Mouse (Mus musculus): Measurements from ENCODE around the gene Fut4. TPM values are rescaled to one million over a fixed set of nuclear protein-coding genes. Genes with fewer than 3 reads are reported as not detected.

Gene Fut4
- 0.64 and 0.69 TPM in 2 replicates for polyA plus RNA-seq (2015; fragmentation: Nextera tagmentation; extraction: Ambion mirVana)

DNA sequence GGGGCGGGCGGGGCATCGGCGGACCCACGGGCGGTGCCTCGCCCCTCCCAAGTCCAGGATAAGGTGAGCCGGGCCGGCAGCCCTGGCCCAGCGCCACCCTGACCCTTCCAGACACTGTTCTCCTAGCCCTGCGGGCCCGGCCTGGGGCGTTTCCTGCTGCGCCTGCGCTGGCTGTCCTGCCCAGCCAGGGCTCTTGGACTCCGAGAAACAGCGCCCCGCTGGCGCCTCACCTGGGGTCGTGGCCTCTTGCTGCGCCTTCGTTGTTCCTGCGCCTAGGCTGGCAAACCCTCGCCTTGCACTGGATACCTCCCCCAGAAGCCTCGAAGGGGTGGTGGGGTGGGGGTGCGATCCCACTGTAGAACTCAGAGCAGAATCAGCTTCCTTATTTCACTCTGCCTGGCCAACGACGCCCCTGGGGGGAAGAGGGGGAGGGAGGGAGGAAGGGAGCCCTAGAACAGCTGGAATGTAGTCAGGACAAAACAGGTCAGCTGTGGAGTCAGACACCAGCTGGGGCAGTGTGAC is at the start of gene Fut4:
Fut4 (minus strand) TSS at position 393 of the 522 bp plus-strand sequence.
- H3K4me3 ChIP-seq (replicated peaks) = peak within 1 kb of the TSS; percentile 56

DNA sequence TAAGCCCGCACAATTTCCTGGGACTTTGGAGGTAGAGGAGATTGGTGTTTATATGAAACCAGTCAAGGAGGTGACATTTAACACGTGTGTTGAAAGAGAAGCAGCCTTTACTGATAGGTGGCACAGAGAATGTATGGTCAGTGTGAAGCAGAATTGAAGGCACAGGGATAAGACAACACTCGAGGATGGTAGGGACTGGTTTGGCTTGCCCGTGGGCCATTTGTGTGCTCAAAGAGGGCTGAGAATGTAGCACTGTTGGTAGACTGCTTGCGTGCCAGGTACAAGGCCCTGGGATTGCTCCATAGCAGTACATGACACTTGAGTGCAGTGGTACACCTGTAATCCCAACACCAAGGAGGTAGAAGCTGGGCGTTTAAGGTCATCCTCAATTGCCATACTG is 35.2 kb upstream of the Fut4 start:
- Histone ChIP-seq H3K4me1 (replicated peaks) (peaks cover 28% of the 10 kb centered on the region), H3K9ac (peak overlapping the region; percentile 17; the same call in 1 of the 2 replicates), H3K4me3 (replicated peaks) (no peak overlapping the region), H3K4me2 (no peak overlapping the region), H3K9me3 (replicated peaks) (no peaks in the 10 kb centered on the region), H3K36me3 (peaks cover 63% of the 10 kb centered on the region), H3K27me3 (no peaks in the 10 kb centered on the region), H3K27ac (no peak overlapping the region)
- no peak for DNase-seq
- ATAC-seq (ENCODE audit: low read depth) = no peak
- WGBS (ENCODE audit: insufficient replicate concordance) = 81% methylated on average over 6 of the region's 6 CpGs

More for the DNA sequence above, at the start of gene Fut4:
- peaks cover 26% of the 10 kb centered on the region for H3K27me3 ChIP-seq
- H3K4me1 ChIP-seq (replicated peaks) = peaks cover 9% of the 10 kb centered on the region; the same call in 1 of the 2 replicates
- no peaks in the 10 kb centered on the region for H3K9me3 ChIP-seq (replicated peaks)
- peak within 1 kb of the TSS; percentile 49 for H3K9ac ChIP-seq
- no peak within 1 kb of the TSS for H3K27ac ChIP-seq
- no peaks in the 10 kb centered on the region for H3K36me3 ChIP-seq
- peak within 1 kb of the TSS; percentile 74 for H3K4me2 ChIP-seq
- no peak for DNase-seq
- under 1% methylated on average over 28 of the region's 28 CpGs for WGBS (ENCODE audit: insufficient replicate concordance)
- ATAC-seq (ENCODE audit: low read depth) = peak; percentile 76

DNA sequence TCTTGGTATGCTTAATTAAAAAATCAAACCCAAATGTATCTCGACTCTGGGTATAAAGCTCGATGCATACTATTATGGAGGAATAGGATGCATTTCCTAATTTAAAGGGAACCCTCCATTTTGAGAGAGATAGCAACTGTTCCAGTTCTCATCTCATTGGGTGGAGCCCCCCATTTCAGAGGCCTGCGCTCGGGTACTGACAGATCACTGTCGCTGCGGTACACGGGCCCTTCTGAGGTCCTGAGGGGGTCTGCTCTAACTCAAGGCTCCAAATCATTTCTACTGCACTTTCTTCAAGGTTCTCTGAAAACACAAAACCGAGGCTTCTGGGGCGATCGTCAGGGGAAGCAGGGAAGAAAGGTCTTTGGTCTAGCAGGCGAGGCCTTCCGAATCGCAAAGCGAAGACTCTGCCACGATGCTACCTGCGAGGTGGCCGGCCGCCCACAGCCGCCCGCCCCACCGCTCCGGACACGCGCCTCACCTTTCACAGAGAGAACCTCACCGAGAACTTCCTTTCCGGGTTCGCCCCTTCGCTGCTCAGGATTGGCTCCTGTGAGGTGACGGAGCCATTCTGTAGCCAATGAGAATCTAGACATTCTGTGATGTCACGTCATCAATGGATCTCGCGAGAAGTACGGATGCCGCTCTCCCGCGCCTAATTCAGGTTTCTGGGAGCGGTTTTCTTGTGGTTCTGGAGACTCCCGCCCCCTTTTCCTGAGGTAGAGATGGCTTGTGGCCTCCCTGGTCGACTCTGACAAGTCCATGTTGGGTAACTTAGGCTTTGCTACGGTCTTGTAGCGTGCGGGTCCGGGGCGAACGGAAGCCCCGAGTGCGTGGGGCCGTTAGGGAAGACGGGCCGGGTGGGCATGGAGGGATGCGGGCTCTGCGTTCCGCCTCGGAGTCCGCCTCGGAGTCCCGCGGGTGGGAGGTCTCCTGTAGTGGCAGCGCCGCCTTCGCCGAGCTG is 32.1 kb upstream of the Fut4 start, which contains the start of the genes Mre11a and Ankrd49:
Mre11a (plus strand) TSS at position 616 of the 964 bp plus-strand sequence.
Ankrd49 (minus strand) TSS at position 818 of the 964 bp plus-strand sequence.
- ATAC-seq (ENCODE audit: low read depth) = peak; percentile 98
- H3K36me3 ChIP-seq = peaks cover 63% of the 10 kb centered on the region

DNA sequence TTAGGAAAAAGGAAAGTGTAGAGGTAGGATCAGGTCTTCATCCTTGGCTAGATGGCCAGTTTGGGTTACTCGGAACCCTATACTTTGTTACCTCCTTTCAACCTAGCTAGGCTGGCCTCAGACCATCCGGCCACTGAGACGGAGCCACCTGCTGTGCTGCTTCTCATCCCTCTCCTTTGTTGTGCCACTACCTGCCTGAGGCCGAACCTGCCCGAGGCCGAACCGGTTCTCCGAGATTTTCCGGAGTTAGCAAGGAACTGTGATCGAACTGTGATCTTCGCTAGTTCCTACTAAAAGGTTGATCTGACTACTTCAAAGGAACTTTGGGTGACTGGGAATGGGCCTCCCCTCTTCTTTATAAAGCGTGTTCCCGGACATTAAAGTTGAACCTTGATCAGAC is 26.1 kb upstream of the Fut4 start:
- H3K4me3 ChIP-seq (replicated peaks) = no peak overlapping the region
- 59% methylated on average over 13 of the region's 13 CpGs for WGBS (ENCODE audit: insufficient replicate concordance)
- H3K9me3 ChIP-seq (replicated peaks) = no peaks in the 10 kb centered on the region
- H3K9ac ChIP-seq = no peak overlapping the region
- no peaks in the 10 kb centered on the region for H3K27me3 ChIP-seq
- no peak overlapping the region for H3K4me2 ChIP-seq
- H3K27ac ChIP-seq = no peak overlapping the region
- no peak for DNase-seq
- peaks cover 31% of the 10 kb centered on the region for H3K36me3 ChIP-seq
- H3K4me1 ChIP-seq (replicated peaks) = peaks cover 4% of the 10 kb centered on the region; the same call in 1 of the 2 replicates
- no peak for ATAC-seq (ENCODE audit: low read depth)

More for the DNA sequence above, 32.1 kb upstream of the Fut4 start, which contains the start of the genes Mre11a and Ankrd49:
- Histone ChIP-seq H3K4me3 (replicated peaks) (peak within 1 kb of the TSS; percentile 79), H3K4me1 (replicated peaks) (peaks cover 31% of the 10 kb centered on the region), H3K27ac (peak within 1 kb of the TSS; percentile 86), H3K27me3 (no peaks in the 10 kb centered on the region), H3K9ac (peak within 1 kb of the TSS; percentile 88), H3K4me2 (peak within 1 kb of the TSS; percentile 87), H3K9me3 (replicated peaks) (no peaks in the 10 kb centered on the region)
- under 1% methylated on average over 62 of the region's 62 CpGs for WGBS (ENCODE audit: insufficient replicate concordance)
- peak; percentile 90 for DNase-seq

DNA sequence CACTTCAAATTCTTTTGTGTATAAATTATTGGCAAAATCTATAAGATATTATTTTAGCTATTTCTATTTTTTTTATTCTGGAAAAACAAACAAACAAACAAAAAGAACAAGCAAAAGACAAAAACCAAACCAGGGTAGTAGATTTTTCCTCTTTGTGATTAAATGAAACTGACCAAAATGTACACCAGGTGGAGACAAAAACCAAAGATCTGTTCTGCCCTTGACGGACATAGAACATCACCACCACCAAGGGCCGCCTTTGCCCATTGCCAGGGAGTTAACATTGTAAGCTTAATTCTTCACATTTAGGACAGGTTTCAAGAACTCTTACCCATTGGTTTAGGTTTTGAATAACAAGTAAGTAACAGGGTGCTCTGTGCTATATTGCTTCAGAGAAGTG is 21.6 kb upstream of the Fut4 start:
- no peak overlapping the region for H3K9ac ChIP-seq
- DNase-seq (no peak), ATAC-seq (ENCODE audit: low read depth) (no peak)
- H3K9me3 ChIP-seq (replicated peaks) = no peaks in the 10 kb centered on the region
- peaks cover 26% of the 10 kb centered on the region for H3K27me3 ChIP-seq
- H3K4me2 ChIP-seq = no peak overlapping the region
- 35% methylated on average over 2 of the region's 2 CpGs for WGBS (ENCODE audit: insufficient replicate concordance)
- no peaks in the 10 kb centered on the region for H3K36me3 ChIP-seq
- no peaks in the 10 kb centered on the region for H3K4me1 ChIP-seq (replicated peaks)
- H3K4me3 ChIP-seq (replicated peaks) = no peak overlapping the region
- no peak overlapping the region for H3K27ac ChIP-seq

DNA sequence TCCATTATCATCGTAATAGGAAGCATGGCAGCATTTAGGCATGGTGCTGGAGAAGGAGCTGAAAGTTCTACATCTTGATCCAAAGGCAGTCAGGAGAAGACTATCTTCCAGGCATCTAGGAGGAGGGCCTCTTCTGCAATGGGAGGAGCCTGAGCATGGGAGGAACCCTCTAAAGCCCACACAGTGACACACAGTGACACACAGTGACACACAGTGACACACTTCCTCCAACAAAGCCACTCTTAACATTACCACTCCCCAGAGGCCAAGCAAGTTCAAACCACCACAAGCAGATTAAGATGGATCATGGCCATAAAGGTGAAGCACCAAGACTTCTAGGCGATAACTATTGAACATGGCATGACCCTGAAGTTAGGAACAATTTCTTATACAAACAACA is 19.9 kb upstream of the Fut4 start:
- DNase-seq = no peak
- Histone ChIP-seq H3K27me3 (peaks cover 31% of the 10 kb centered on the region), H3K9ac (no peak overlapping the region), H3K4me3 (replicated peaks) (no peak overlapping the region), H3K27ac (no peak overlapping the region), H3K9me3 (replicated peaks) (no peaks in the 10 kb centered on the region), H3K4me2 (no peak overlapping the region), H3K36me3 (no peaks in the 10 kb centered on the region), H3K4me1 (replicated peaks) (no peaks in the 10 kb centered on the region)
- no peak for ATAC-seq (ENCODE audit: low read depth)
- 67% methylated on average over 2 of the region's 2 CpGs for WGBS (ENCODE audit: insufficient replicate concordance)

GRCm38 (mm10) chr9:14770803-14771471 is 18.7 kb upstream of the Fut4 start, which contains the start of gene 1700012B09Rik:
Gene 1700012B09Rik, minus strand, starts transcription at chr9:14771030.
- Histone ChIP-seq H3K9ac (no peak within 1 kb of the TSS), H3K4me3 (replicated peaks) (no peak within 1 kb of the TSS), H3K9me3 (replicated peaks) (no peaks in the 10 kb centered on the region), H3K27me3 (peaks cover 31% of the 10 kb centered on the region), H3K4me1 (replicated peaks) (no peaks in the 10 kb centered on the region), H3K36me3 (no peaks in the 10 kb centered on the region), H3K27ac (no peak within 1 kb of the TSS), H3K4me2 (no peak within 1 kb of the TSS)
- WGBS (ENCODE audit: insufficient replicate concordance) = 27% methylated on average over 23 of the region's 23 CpGs
- DNase-seq = no peak
- ATAC-seq (ENCODE audit: low read depth) = no peak

GRCm38 (mm10) chr9:14769811-14770210 is 17.6 kb upstream of the Fut4 start:
- H3K4me1 ChIP-seq (replicated peaks) = no peaks in the 10 kb centered on the region
- peaks cover 31% of the 10 kb centered on the region for H3K27me3 ChIP-seq
- H3K4me2 ChIP-seq = no peak overlapping the region
- WGBS (ENCODE audit: insufficient replicate concordance) = 60% methylated on average over 6 of the region's 6 CpGs
- H3K36me3 ChIP-seq = no peaks in the 10 kb centered on the region
- no peak overlapping the region for H3K9ac ChIP-seq
- H3K4me3 ChIP-seq (replicated peaks) = no peak overlapping the region
- DNase-seq = no peak
- ATAC-seq (ENCODE audit: low read depth) = no peak
- H3K9me3 ChIP-seq (replicated peaks) = no peaks in the 10 kb centered on the region
- H3K27ac ChIP-seq = no peak overlapping the region

DNA sequence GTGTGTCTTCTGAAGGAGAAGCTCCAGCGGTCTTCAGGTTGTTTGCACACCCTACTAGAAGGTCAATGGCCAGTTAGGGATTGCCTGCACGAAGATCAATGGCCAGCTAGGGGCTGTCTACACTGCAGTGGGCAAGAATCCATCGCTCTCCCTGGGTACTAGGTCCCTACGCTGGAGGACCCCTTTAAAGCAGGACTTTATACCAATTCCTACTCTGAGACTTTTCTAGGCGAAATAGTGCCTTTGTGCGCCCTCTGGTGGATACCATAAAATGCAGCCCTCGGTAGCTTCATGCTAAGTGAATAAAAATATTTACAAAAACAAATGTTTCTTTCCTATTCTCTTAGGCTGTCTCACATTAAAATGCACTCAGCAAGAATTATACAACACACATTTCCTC is 12.6 kb upstream of the Fut4 start:
- ATAC-seq (ENCODE audit: low read depth) (no peak), DNase-seq (no peak)
- 18% methylated on average over 7 of the region's 7 CpGs for WGBS (ENCODE audit: insufficient replicate concordance)

DNA sequence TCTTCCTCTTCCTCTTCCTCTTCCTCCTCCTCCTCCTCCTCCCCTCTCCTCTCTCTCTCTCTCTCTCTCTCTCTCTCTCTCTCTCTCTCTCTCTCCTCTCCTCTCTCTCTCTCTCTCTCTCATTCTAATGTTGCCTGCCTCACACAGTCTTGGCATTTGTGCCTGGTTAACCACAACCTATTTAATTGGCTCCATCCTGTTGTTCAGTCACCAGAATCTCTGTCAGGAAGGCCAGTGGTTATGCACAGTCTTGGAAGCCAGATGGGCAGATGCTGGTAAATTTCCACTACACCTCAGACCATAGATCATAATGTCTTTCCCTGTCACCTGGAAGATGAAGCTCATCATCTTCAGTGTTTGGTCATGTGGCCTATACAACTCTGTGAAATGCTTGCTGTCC is 7.1 kb upstream of the Fut4 start:
- Histone ChIP-seq H3K9me3 (replicated peaks) (no peaks in the 10 kb centered on the region), H3K27ac (no peak overlapping the region), H3K4me1 (replicated peaks) (no peaks in the 10 kb centered on the region), H3K9ac (no peak overlapping the region), H3K27me3 (0 out of 2 replicates have a peak, but pooled peaks cover 5% of the 10 kb centered on the region), H3K4me2 (no peak overlapping the region), H3K4me3 (replicated peaks) (no peak overlapping the region), H3K36me3 (no peaks in the 10 kb centered on the region)
- DNase-seq (no peak), ATAC-seq (ENCODE audit: low read depth) (no peak)

More for the DNA sequence above, 12.6 kb upstream of the Fut4 start:
- no peaks in the 10 kb centered on the region for H3K9me3 ChIP-seq (replicated peaks)
- peaks cover 17% of the 10 kb centered on the region for H3K27me3 ChIP-seq
- H3K4me3 ChIP-seq (replicated peaks) = no peak overlapping the region
- no peaks in the 10 kb centered on the region for H3K4me1 ChIP-seq (replicated peaks)
- H3K9ac ChIP-seq = no peak overlapping the region
- H3K27ac ChIP-seq = no peak overlapping the region
- H3K4me2 ChIP-seq = no peak overlapping the region
- H3K36me3 ChIP-seq = no peaks in the 10 kb centered on the region

- ATAC-seq (ENCODE audit: low read depth) (0 out of 2 replicates have a peak, but pooled peaks have one; percentile 29), DNase-seq (no peak)
- Histone ChIP-seq H3K36me3 (no peaks in the 10 kb centered on the region), H3K4me2 (no peak overlapping the region), H3K27me3 (no peaks in the 10 kb centered on the region), H3K27ac (no peak overlapping the region), H3K9me3 (replicated peaks) (no peaks in the 10 kb centered on the region), H3K4me1 (replicated peaks) (no peaks in the 10 kb centered on the region), H3K4me3 (replicated peaks) (no peak overlapping the region), H3K9ac (no peak overlapping the region)
- 24% methylated on average over 7 of the region's 7 CpGs for WGBS (ENCODE audit: insufficient replicate concordance)
Measured at GRCm38 (mm10) chr9:14758590-14758989, 6.4 kb upstream of the Fut4 start.

Measured in liver, embryonic 13.5 days (tissue).